Mouse (Mus musculus) forebrain, embryonic 11.5 days (tissue): ENCODE data around the gene Car11. TPM values are rescaled to one million over a fixed set of nuclear protein-coding genes. Genes with fewer than 3 reads are reported as not detected.
"Not testable (repeated sequence)": the region's sequence is repeated elsewhere in the genome, so short reads cannot be mapped to it uniquely, and the experiment has no call there.

Experiments
- ATAC-seq: fragments of 200-750 bp; cut with Nextera tagmentation; replicated peaks from 2 replicates; pipeline ENCODE4 v1.8.0; 2017; ENCODE audit warnings: moderate TSS enrichment; ENCODE audit not compliant: low FRiP score
- DNase-seq: peaks from one replicate; pipeline ENCODE4 v3.0.0-alpha.2; 2017; ENCODE audit warnings: low spot score
- H3K27ac ChIP-seq: fragments of 300-500 bp; sonication (generic); 2 replicates; pipeline ENCODE4 v1.5.1; 2014; ENCODE audit warnings: low read depth, low read length
- H3K27me3 ChIP-seq: fragments of 300-500 bp; sonication (generic); 2 replicates; pipeline ENCODE4 v1.6.1; 2014; ENCODE audit warnings: mild to moderate bottlenecking, low read length, mixed read lengths; ENCODE audit not compliant: control insufficient read depth, insufficient read depth
- H3K36me3 ChIP-seq: fragments of 300-500 bp; sonication (generic); 2 replicates; pipeline ENCODE4 v1.6.1; 2014; ENCODE audit warnings: mild to moderate bottlenecking, low read length, moderate library complexity, mixed read lengths; ENCODE audit not compliant: control insufficient read depth, insufficient read depth
- H3K4me1 ChIP-seq: fragments of 300-500 bp; sonication (generic); replicated peaks from 2 replicates; pipeline ENCODE4 v1.6.1; 2014; ENCODE audit warnings: low read length, mixed read lengths; ENCODE audit not compliant: control insufficient read depth, insufficient read depth
- H3K4me2 ChIP-seq: fragments of 300-500 bp; sonication (generic); 2 replicates; pipeline ENCODE4 v1.6.1; 2014; ENCODE audit warnings: low read depth, mild to moderate bottlenecking, low read length, moderate library complexity, mixed read lengths; ENCODE audit not compliant: severe bottlenecking
- H3K4me3 ChIP-seq: fragments of 300-500 bp; sonication (generic); 2 replicates; pipeline ENCODE4 v1.5.1; 2014; ENCODE audit warnings: low read depth, low read length
- H3K9ac ChIP-seq: fragments of 300-500 bp; sonication (generic); 2 replicates; pipeline ENCODE4 v1.6.1; 2014; ENCODE audit warnings: low read length
- H3K9me3 ChIP-seq: fragments of 300-500 bp; sonication (generic); 2 replicates; pipeline ENCODE4 v1.6.1; 2016; ENCODE audit warnings: low read length, mixed read lengths; ENCODE audit not compliant: control insufficient read depth
- WGBS: fragments of 180-500 bp; shearing (Covaris S2); extraction: QIAGEN DNeasy Blood & Tissue Kit; methylation state at CpG from one replicate; pipeline ENCODE4 v1.1.7; 2014; 5-methylcytosine and 5-hydroxymethylcytosine counted together
- polyA plus RNA-seq: library from polyadenylated mRNA; unstranded; fragments of >200 nt; fragmentation: Nextera tagmentation; extraction: Ambion mirVana; gene quantifications from 2 replicates; pipeline ENCODE4 v1.2.1, GENCODE M21; 2014

Gene Car11
- polyA plus RNA-seq, result 3.6 and 4.1 TPM in 2 replicates

DNA sequence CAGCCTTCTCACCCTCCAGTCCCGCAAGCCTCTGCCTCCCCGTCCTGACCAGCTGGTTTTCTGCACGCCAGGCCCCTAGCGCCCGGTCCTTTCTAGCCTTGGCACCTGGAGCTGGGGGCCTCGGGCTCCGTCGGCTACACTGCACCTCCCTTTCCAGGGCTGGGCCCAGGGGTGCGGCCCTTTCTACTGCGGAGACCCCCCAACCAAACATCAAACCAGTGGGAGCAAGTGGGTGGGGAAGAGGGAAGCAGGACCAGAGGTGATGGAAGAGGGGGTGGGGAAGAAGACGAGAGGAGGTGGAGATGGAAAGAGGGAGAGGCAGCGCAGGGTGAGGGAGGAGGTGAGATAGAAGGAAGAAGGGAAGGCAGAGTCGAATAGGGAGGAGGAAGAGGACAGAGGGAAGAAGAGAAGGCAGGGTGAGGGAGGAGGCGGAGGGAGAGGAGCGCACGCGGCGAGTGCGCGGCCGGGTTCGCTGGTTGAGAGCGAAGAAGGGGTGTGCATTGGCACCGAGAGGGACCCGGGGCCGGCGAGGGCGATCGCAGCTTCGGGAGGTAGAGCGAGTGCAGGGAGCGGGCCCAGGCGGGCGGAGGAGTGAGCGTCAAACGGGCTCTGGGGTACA lies at the start of gene Car11:
TSS of gene Car11 (plus strand) at position 321 of the 619 bp plus-strand sequence.
- Histone ChIP-seq H3K27ac (no peak within 1 kb of the TSS), H3K4me3 (peak within 1 kb of the TSS; percentile 32), H3K9ac (peak within 1 kb of the TSS; percentile 62), H3K27me3 (peaks cover 20% of the 10 kb centered on the region), H3K36me3 (no peaks in the 10 kb centered on the region), H3K4me2 (peak within 1 kb of the TSS; percentile 70), H3K4me1 (peaks cover 10% of the 10 kb centered on the region), H3K9me3 (no peaks in the 10 kb centered on the region)
- under 1% methylated on average over 36 of the region's 36 CpGs for WGBS
- DNase-seq (peak; percentile 65), ATAC-seq (no peak)

DNA sequence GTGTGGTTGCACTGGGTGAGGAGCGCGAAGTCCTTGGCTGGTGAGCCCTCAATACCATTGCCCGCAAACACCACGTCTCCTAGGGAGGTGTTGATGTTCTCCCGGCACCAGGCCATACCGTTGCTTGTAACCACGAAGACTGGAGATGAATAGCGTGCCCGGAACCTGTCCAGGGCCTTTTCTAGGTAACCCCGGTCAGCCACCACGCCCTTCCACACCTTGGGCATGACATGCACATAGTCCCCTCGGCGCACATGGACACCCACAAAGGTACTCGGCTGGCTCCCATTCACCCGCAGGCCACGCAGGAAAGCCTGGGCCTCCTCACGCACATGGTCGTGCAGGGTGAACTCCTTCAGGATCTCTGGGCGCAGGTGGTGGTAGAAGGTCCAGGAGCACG lies 49.2 kb upstream of the Car11 start:
- not testable (repeated sequence) for H3K4me3 ChIP-seq, H3K9ac ChIP-seq, H3K36me3 ChIP-seq, H3K27ac ChIP-seq, H3K27me3 ChIP-seq, DNase-seq, H3K9me3 ChIP-seq, H3K4me2 ChIP-seq, ATAC-seq, H3K4me1 ChIP-seq
- WGBS, result 90% methylated on average over 18 of the region's 20 CpGs

DNA sequence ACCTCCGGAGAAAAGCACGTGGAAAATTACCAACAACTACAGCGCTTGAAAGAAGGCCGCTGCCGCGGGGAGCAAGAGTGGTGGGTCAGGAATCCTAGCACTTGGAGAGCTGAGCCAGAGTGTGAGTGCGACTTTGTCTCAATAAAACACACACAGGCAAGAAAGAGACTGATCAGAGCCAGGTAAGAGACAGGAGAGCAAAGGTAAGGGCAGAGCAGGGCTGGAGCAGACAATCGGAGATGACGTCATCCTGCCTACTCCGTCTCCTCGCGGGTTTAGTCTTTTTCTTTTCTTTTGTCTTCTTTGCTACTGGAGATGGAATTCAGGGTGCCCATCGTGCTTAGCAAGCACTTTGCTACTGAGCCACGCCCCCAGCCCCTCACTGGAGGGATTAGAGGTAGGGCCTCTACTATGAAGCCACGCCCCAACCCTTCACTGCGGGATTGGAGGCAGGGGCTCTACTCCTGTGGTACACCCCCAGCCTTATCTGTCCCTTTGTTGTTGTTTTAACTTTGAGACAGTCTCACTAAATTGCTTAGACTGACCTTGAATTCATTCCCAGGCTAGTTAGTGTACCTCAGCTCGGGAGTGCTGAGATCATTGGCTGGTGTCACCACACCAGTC lies 45.1 kb upstream of the Car11 start:
- H3K4me2 ChIP-seq, result peak overlapping the region; percentile 24; the same call in 1 of the 2 replicates
- H3K9ac ChIP-seq, result peak overlapping the region; percentile 43; the same call in 1 of the 2 replicates
- ATAC-seq, result no peak
- H3K4me3 ChIP-seq, result no peak overlapping the region
- H3K27me3 ChIP-seq, result no peaks in the 10 kb centered on the region
- H3K9me3 ChIP-seq, result no peaks in the 10 kb centered on the region
- 26% methylated on average over 17 of the region's 17 CpGs for WGBS
- no peaks in the 10 kb centered on the region for H3K36me3 ChIP-seq
- no peak overlapping the region for H3K27ac ChIP-seq
- no peaks in the 10 kb centered on the region; the same call in 1 of the 2 replicates for H3K4me1 ChIP-seq
- no peak for DNase-seq

GRCm38 (mm10) chr7:45660746-45661478 lies 38.7 kb upstream of the Car11 start:
- DNase-seq, result no peak
- ATAC-seq, result no peak
- Histone ChIP-seq H3K9me3 (no peaks in the 10 kb centered on the region), H3K4me2 (no peak overlapping the region), H3K27me3 (no peaks in the 10 kb centered on the region), H3K4me1 (no peaks in the 10 kb centered on the region), H3K4me3 (no peak overlapping the region), H3K36me3 (no peaks in the 10 kb centered on the region), H3K9ac (no peak overlapping the region), H3K27ac (no peak overlapping the region)
- WGBS, result 86% methylated on average over 11 of the region's 11 CpGs

- ATAC-seq, H3K27ac ChIP-seq: not testable (repeated sequence)
- WGBS, result 90% methylated on average over 6 of the region's 6 CpGs
Measured at GRCm38 (mm10) chr7:45661702-45662101, 37.9 kb upstream of the Car11 start.

GRCm38 (mm10) chr7:45665303-45666138 lies 34.1 kb upstream of the Car11 start:
- Histone ChIP-seq H3K9me3 (no peaks in the 10 kb centered on the region), H3K4me1 (no peaks in the 10 kb centered on the region), H3K27ac (no peak overlapping the region), H3K4me2 (no peak overlapping the region), H3K4me3 (no peak overlapping the region), H3K9ac (no peak overlapping the region), H3K27me3 (no peaks in the 10 kb centered on the region), H3K36me3 (no peaks in the 10 kb centered on the region)
- ATAC-seq (no peak), DNase-seq (no peak)
- WGBS, result 64% methylated on average over 13 of the region's 13 CpGs

More at GRCm38 (mm10) chr7:45661702-45662101, 37.9 kb upstream of the Car11 start:
- not testable (repeated sequence) for H3K9ac ChIP-seq, H3K4me2 ChIP-seq, H3K27me3 ChIP-seq, H3K36me3 ChIP-seq, DNase-seq, H3K9me3 ChIP-seq, H3K4me1 ChIP-seq, H3K4me3 ChIP-seq

DNA sequence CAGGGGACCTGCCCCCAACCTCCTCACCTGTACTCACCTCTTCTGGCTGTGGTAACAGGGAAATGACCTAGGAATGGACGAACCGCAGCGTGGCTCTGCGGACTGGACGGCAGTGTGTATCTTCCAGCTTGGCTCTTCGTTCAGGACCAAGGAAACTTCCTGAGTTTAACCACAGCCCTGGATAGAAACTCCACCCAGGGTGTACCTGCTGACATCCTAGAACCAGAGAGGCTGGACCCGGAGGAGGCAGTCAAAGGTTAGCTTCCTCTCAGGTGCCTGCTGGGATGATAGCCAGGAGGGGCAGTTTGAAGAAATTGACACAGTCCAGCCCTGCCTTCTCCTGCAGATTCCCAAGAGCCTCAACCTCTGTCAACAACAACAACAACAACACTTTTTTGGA lies 33.5 kb upstream of the Car11 start, which contains the start of gene Fut2:
TSS of gene Fut2 (minus strand) at position 234 of the 400 bp plus-strand sequence.
- H3K9me3 ChIP-seq, result no peaks in the 10 kb centered on the region
- 85% methylated on average over 7 of the region's 7 CpGs for WGBS

GRCm38 (mm10) chr7:45667761-45668160 lies 31.9 kb upstream of the Car11 start:
- 80% methylated on average over 14 of the region's 14 CpGs for WGBS
- no peak for ATAC-seq
- H3K4me1 ChIP-seq, result no peaks in the 10 kb centered on the region

More for the DNA sequence above, 33.5 kb upstream of the Car11 start, which contains the start of gene Fut2:
- ATAC-seq (no peak), DNase-seq (no peak)
- Histone ChIP-seq H3K27ac (no peak within 1 kb of the TSS), H3K27me3 (no peaks in the 10 kb centered on the region), H3K4me3 (no peak within 1 kb of the TSS), H3K4me1 (no peaks in the 10 kb centered on the region), H3K4me2 (no peak within 1 kb of the TSS), H3K9ac (no peak within 1 kb of the TSS), H3K36me3 (no peaks in the 10 kb centered on the region)

More at GRCm38 (mm10) chr7:45667761-45668160, 31.9 kb upstream of the Car11 start:
- Histone ChIP-seq H3K27ac (no peak overlapping the region), H3K4me2 (no peak overlapping the region), H3K36me3 (no peaks in the 10 kb centered on the region), H3K4me3 (no peak overlapping the region), H3K9ac (no peak overlapping the region), H3K9me3 (no peaks in the 10 kb centered on the region), H3K27me3 (no peaks in the 10 kb centered on the region)
- DNase-seq, result no peak
